Mouse (Mus musculus): Measurements from ENCODE around the gene Tfeb. TPM values are rescaled to one million over a fixed set of nuclear protein-coding genes. Genes with fewer than 3 reads are reported as not detected.

Gene Tfeb
- polyA plus RNA-seq, 1 experiment: 8.7 TPM

DNA sequence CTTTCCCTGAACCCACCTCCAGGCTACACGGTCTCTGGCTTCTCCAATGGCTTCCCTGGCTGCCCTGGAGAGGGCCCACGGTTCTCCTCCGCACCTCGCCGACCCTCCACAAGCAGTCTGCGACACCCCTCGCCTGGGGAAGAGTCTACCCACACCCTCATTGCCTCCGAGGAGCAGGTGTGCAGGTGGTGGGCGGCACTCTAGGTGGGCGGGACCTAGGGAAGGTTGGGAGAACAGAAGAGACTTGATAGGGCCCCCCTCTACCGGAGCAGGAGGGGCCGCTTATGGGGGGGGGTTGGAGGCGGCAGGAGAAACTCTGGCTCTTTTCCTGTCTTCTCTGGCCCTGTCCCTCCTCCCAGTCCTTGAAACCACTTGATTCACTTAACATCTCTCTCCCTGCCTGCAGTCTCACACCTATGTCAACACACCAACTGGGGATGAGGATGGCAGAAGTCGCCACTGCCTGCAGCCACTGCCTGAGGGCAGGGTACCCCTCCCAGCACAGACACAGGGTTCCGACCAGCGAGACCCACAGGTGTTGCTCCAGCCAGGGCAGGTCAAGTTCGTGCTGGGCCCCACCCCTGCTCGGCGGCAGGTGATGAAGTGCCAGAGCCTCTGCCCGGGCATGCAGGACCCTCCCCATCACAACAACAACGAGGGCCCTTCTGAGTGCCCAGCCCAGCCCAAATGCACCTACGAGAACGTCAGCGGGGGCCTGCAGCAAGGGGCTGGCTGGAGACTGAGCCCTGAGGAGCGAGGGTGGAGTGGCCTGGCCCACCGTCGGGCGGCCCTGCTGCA, 34.1 kb upstream of the Tfeb start:
- Histone ChIP-seq H3K4me1 (ENCODE audit: control insufficient read depth, insufficient read depth, insufficient read length, low read length) (no peaks in the 10 kb centered on the region), H3K4me3 (ENCODE audit: insufficient read depth, low read depth, low read length) (no peak overlapping the region), H3K27ac (replicated peaks; ENCODE audit: low read depth, low read length) (no peak overlapping the region)

GRCm38 (mm10) chr17:47703556-47703955, 33.3 kb upstream of the Tfeb start:
- Histone ChIP-seq H3K4me1 (ENCODE audit: control insufficient read depth, insufficient read depth, insufficient read length, low read length) (no peaks in the 10 kb centered on the region), H3K27ac (replicated peaks; ENCODE audit: low read depth, low read length) (no peak overlapping the region), H3K4me3 (ENCODE audit: insufficient read depth, low read depth, low read length) (no peak overlapping the region)

- no peaks in the 10 kb centered on the region for H3K4me1 ChIP-seq (ENCODE audit: control insufficient read depth, insufficient read depth, insufficient read length, low read length)
- no peak overlapping the region for H3K4me3 ChIP-seq (ENCODE audit: insufficient read depth, low read depth, low read length)
- H3K27ac ChIP-seq (replicated peaks; ENCODE audit: low read depth, low read length): no peak overlapping the region
Measured at GRCm38 (mm10) chr17:47704692-47705091, 32.1 kb upstream of the Tfeb start.

DNA sequence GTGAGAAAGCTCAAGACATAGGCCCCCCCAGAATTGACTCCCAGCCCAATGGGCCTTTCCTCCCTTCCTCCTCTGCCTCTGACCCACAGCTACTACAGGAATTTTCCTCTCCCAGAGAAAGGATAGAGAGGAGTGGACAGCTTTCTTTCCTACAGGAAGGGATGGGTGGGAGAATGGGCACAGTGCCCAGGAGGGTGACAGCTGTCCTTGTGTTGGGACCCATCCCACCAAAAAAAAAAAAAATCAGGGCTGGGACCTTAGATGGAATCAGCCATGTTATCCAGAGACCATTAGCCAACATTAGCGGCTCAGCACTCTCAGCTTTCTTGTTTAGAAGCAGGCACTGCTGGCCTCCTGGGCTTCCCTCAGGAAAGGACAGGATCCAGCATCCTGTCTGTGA, 30.6 kb upstream of the Tfeb start:
- Histone ChIP-seq H3K4me3 (ENCODE audit: insufficient read depth, low read depth, low read length) (no peak overlapping the region), H3K27ac (replicated peaks; ENCODE audit: low read depth, low read length) (no peak overlapping the region), H3K4me1 (ENCODE audit: control insufficient read depth, insufficient read depth, insufficient read length, low read length) (no peaks in the 10 kb centered on the region)

DNA sequence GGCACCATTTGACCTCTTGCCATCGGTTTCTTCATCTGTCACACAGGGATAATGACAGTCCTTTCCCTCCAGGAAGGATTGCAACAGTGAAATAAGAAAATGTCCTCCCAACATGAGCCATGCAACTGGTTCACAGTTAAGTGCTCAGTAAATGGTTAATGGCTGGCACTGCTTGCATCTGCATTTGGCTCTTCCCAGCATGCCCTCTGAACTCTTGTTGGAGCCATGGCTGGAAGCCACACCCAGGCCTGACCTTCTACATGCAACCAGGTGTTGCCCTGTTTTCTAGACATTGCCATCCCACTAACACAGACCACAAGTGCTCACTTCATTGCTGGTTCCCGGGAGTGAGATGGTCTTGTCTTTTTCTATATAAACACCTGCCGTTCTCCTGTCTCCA, 28.9 kb upstream of the Tfeb start:
- Histone ChIP-seq H3K27ac (replicated peaks; ENCODE audit: low read depth, low read length) (no peak overlapping the region), H3K4me3 (ENCODE audit: insufficient read depth, low read depth, low read length) (no peak overlapping the region), H3K4me1 (ENCODE audit: control insufficient read depth, insufficient read depth, insufficient read length, low read length) (no peaks in the 10 kb centered on the region)

DNA sequence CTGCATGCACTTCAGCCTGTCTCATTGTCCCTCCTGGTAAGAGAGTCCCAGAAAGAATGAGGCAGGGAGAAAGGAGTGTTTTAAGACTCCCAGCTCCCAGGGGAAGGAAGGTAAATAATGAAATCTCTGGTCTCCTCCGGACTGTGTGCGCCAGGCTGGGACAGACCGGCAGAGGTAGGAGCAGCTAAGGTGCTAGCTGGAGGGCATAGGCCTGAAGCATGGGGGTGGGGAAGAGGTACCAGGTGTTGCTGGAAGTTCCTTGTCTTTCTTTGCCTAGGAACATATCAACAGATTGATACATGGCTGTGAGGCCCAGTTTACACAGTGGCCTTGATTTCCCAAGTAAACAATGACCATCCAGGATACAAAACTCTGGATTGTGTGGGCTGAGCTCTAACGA, 27.9 kb upstream of the Tfeb start:
- Histone ChIP-seq H3K4me1 (ENCODE audit: control insufficient read depth, insufficient read depth, insufficient read length, low read length) (no peaks in the 10 kb centered on the region), H3K27ac (replicated peaks; ENCODE audit: low read depth, low read length) (no peak overlapping the region), H3K4me3 (ENCODE audit: insufficient read depth, low read depth, low read length) (no peak overlapping the region)

DNA sequence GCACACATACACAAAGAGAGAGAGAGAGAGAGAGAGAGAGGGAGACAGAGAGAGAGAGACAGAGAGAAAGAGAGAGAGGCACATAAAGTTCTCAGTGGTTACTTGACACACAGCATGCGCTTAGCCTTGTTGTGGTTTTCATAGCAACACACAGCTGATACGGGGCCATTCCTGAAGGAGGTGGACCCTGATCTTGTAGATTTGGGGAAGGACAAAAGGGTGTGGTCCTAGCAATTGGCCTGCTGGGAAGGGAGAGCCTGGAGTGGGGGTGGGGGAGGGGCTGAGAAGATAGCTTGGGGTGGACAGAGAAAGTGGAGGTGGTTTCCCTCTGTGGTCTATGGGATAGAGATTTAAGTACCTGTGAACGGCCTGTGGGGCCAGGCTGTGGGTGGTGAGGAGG, 26.8 kb upstream of the Tfeb start:
- no peaks in the 10 kb centered on the region for H3K4me1 ChIP-seq (ENCODE audit: control insufficient read depth, insufficient read depth, insufficient read length, low read length)
- H3K27ac ChIP-seq (replicated peaks; ENCODE audit: low read depth, low read length): no peak overlapping the region
- H3K4me3 ChIP-seq (ENCODE audit: insufficient read depth, low read depth, low read length): no peak overlapping the region

DNA sequence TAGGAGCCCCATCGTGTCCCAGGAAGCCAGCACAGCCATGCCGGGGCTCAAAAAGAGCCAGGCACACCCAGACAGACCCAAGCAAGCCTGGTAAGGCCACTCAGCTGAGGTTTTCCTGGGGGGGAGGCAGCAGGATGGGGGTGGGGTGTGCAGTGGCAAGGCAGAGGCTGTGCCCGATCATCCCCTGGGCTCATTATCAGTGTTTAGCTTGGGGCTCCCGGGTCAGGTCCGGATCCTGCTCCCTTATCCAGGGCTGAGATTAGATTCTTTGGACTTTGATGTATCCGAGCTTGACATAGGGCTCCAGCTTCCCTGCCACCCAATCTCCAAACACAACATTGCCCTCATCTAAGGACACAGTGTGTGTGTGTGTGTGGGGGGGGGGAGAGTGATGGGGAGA, 24.9 kb upstream of the Tfeb start:
- Histone ChIP-seq H3K4me1 (ENCODE audit: control insufficient read depth, insufficient read depth, insufficient read length, low read length) (no peaks in the 10 kb centered on the region), H3K4me3 (ENCODE audit: insufficient read depth, low read depth, low read length) (no peak overlapping the region), H3K27ac (replicated peaks; ENCODE audit: low read depth, low read length) (no peak overlapping the region)

GRCm38 (mm10) chr17:47712889-47713571, 23.8 kb upstream of the Tfeb start:
- Histone ChIP-seq H3K27ac (replicated peaks; ENCODE audit: low read depth, low read length) (no peak overlapping the region), H3K4me1 (ENCODE audit: control insufficient read depth, insufficient read depth, insufficient read length, low read length) (no peaks in the 10 kb centered on the region), H3K4me3 (ENCODE audit: insufficient read depth, low read depth, low read length) (no peak overlapping the region)

DNA sequence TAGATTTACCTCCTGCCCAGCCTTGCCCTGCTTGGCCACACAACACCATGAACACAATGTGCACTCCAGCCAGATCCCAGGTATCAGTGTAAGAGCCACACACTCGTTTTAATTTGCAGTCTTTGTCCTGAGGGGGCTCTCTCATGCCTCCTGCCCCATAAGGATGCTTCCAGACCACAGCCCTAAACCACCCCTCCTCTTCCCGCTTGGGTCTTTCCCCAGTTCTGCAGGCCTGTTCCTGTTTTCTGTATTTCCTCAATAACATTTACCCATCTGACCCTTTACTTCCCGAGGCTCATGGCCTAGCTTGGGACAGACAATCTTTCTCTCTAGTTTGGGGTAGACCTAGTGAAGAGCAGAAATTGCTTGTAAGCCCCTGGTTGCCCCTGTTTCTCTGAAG, 21.8 kb upstream of the Tfeb start:
- H3K4me3 ChIP-seq (ENCODE audit: insufficient read depth, low read depth, low read length): no peak overlapping the region
- no peak overlapping the region for H3K27ac ChIP-seq (replicated peaks; ENCODE audit: low read depth, low read length)
- H3K4me1 ChIP-seq (ENCODE audit: control insufficient read depth, insufficient read depth, insufficient read length, low read length): no peaks in the 10 kb centered on the region

DNA sequence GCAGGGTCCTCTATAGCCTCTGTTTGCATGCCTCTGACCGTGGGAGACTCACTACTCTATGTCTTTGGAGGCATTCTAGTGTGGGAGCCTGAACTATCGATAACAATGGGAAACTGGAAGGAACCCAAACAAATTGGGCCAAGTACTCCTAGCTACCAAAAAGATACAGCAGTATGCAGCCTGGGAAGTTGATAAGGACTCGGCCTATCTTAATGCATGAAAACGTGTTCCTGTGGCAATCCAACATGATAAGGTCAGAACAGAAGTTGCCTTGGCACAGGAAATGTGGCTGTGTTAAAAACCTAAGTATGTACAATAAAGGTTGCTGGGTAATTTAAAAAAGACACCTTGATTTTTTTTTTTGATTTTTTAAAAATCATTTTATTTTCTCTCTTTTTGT, 15.6 kb upstream of the Tfeb start:
- Histone ChIP-seq H3K4me1 (ENCODE audit: control insufficient read depth, insufficient read depth, insufficient read length, low read length) (no peaks in the 10 kb centered on the region), H3K27ac (replicated peaks; ENCODE audit: low read depth, low read length) (no peak overlapping the region), H3K4me3 (ENCODE audit: insufficient read depth, low read depth, low read length) (no peak overlapping the region)

- no peak within 1 kb of the TSS for H3K27ac ChIP-seq (replicated peaks; ENCODE audit: low read depth, low read length)
- no peak within 1 kb of the TSS for H3K4me3 ChIP-seq (ENCODE audit: insufficient read depth, low read depth, low read length)
- no peaks in the 10 kb centered on the region for H3K4me1 ChIP-seq (ENCODE audit: control insufficient read depth, insufficient read depth, insufficient read length, low read length)
Measured at GRCm38 (mm10) chr17:47726566-47726965, 10.3 kb upstream of the Tfeb start, which contains the start of gene Pgc. Gene Pgc, plus strand, starts transcription at chr17:47726842.

- no peak overlapping the region for H3K27ac ChIP-seq (replicated peaks; ENCODE audit: low read depth, low read length)
- H3K4me3 ChIP-seq (ENCODE audit: insufficient read depth, low read depth, low read length): no peak overlapping the region
- no peaks in the 10 kb centered on the region for H3K4me1 ChIP-seq (ENCODE audit: control insufficient read depth, insufficient read depth, insufficient read length, low read length)
Measured at GRCm38 (mm10) chr17:47730633-47731575, 5.9 kb upstream of the Tfeb start.

- peaks cover 13% of the 10 kb centered on the region for H3K4me1 ChIP-seq (ENCODE audit: control insufficient read depth, insufficient read depth, insufficient read length, low read length)
- no peak overlapping the region for H3K4me3 ChIP-seq (ENCODE audit: insufficient read depth, low read depth, low read length)
- no peak overlapping the region for H3K27ac ChIP-seq (replicated peaks; ENCODE audit: low read depth, low read length)
Measured at GRCm38 (mm10) chr17:47735553-47736100, 1.2 kb upstream of the Tfeb start.
